Mouse (Mus musculus): ENCODE results near the gene Dscaml1. TPM values are rescaled to one million over a fixed set of nuclear protein-coding genes. Genes with fewer than 3 reads are reported as not detected.

Dscaml1 gene
- polyA plus RNA-seq, 1 experiment from 2014 or later = 1.1 TPM

DNA sequence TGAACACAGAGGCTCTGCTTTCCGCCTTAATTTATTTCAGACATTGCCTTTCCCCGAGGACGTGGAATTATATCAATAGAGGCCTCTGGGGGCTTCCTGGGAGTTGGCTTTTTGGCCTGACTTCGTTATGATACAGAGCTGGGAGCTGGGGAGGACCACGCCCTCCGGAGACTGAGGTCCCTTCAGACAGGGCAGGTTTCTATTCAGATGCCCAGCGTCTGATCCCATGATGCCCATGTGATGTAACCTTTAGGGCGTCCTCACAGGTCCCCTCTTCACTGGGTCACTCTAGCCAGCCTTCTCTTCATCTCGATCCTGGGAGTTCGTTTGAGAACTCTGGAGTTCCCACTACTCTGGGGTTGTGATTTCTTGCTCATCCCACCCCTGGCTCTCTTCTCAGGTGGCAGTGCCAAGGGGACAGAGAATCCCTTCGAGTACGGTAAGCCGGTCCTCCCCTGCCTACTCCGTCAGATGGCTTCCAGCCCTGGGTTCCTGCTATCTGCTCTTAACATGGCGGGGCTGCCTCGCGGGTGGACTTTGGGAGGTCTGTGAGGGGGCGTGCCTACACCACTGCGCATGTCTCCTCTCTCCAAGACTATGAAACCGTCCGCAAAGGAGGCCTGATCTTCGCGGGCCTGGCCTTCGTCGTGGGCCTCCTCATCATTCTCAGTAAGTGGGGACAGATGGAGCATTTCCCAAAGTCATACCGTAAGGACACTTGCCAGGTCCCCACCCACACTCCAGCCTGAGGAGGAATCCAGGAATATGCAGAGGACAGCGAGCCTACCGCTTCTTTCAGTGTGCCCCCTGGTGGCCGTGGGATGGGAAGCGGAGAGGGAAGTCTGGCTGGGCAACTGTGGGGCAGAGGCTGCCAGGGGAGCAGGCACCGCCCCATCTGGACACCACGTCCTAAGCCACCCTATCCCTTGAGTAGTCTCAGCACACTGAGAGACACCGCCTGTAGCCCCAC is 18.4 kb upstream of the Dscaml1 start:
- Histone ChIP-seq H3K27ac (ENCODE audit: low read depth, low read length) (no peak overlapping the region), H3K9ac (ENCODE audit: low read length) (peak overlapping the region; percentile 42), H3K4me2 (ENCODE audit: low read depth) (peak overlapping the region; percentile 40)

DNA sequence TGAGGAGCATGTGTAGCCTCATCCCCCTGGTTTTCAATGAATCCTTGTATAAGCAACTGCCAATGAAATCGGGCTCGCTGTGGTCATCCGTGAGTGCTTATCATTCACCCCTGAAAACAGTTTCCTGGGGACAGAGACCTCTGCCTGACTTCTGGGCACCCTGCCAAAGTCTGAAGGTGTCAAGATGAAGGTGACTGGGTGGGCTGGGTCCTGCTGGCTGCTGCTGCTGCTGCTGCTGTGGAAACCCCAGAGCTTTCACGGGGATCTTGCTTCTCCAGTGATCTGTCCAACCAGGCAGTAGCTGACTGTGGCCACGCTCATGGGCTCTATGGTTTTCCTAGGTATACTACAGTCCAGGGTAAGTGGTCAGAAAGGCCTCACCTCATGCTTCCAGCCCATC is 16.2 kb upstream of the Dscaml1 start:
- Histone ChIP-seq H3K9me3 (ENCODE audit: control insufficient read depth, low read length) (no peaks in the 10 kb centered on the region), H3K4me1 (ENCODE audit: control insufficient read depth, insufficient read depth, low read length) (no peaks in the 10 kb centered on the region), H3K36me3 (ENCODE audit: control insufficient read depth, insufficient read depth, low read length) (no peaks in the 10 kb centered on the region), H3K27me3 (ENCODE audit: control insufficient read depth, insufficient read depth, low read length) (no peaks in the 10 kb centered on the region), H3K4me2 (ENCODE audit: low read depth) (no peak overlapping the region), H3K9ac (ENCODE audit: low read length) (no peak overlapping the region), H3K27ac (ENCODE audit: low read depth, low read length) (no peak overlapping the region), H3K4me3 (ENCODE audit: low read depth, low read length) (no peak overlapping the region)
- ATAC-seq (ENCODE audit: insufficient read depth, low FRiP score, low TSS enrichment) = no peak
- WGBS = 84% methylated on average over 5 of the region's 5 CpGs
- no peak for DNase-seq (ENCODE audit: low spot score)

More for the DNA sequence above, 18.4 kb upstream of the Dscaml1 start:
- Histone ChIP-seq H3K4me1 (ENCODE audit: control insufficient read depth, insufficient read depth, low read length) (no peaks in the 10 kb centered on the region), H3K36me3 (ENCODE audit: control insufficient read depth, insufficient read depth, low read length) (no peaks in the 10 kb centered on the region), H3K9me3 (ENCODE audit: control insufficient read depth, low read length) (no peaks in the 10 kb centered on the region), H3K27me3 (ENCODE audit: control insufficient read depth, insufficient read depth, low read length) (no peaks in the 10 kb centered on the region), H3K4me3 (ENCODE audit: low read depth, low read length) (peak overlapping the region; percentile 20; the same call in 1 of the 2 replicates)
- ATAC-seq (ENCODE audit: insufficient read depth, low FRiP score, low TSS enrichment) (no peak), DNase-seq (ENCODE audit: low spot score) (peak; percentile 85)
- WGBS = 42% methylated on average over 33 of the region's 33 CpGs

- no peak overlapping the region for H3K4me2 ChIP-seq (ENCODE audit: low read depth)
- no peaks in the 10 kb centered on the region for H3K27me3 ChIP-seq (ENCODE audit: control insufficient read depth, insufficient read depth, low read length)
- no peak overlapping the region for H3K27ac ChIP-seq (ENCODE audit: low read depth, low read length)
- no peaks in the 10 kb centered on the region for H3K9me3 ChIP-seq (ENCODE audit: control insufficient read depth, low read length)
- 80% methylated on average over 2 of the region's 2 CpGs for WGBS
- no peaks in the 10 kb centered on the region for H3K4me1 ChIP-seq (ENCODE audit: control insufficient read depth, insufficient read depth, low read length)
- H3K36me3 ChIP-seq (ENCODE audit: control insufficient read depth, insufficient read depth, low read length) = no peaks in the 10 kb centered on the region
- no peak for ATAC-seq (ENCODE audit: insufficient read depth, low FRiP score, low TSS enrichment)
- H3K9ac ChIP-seq (ENCODE audit: low read length) = no peak overlapping the region
- H3K4me3 ChIP-seq (ENCODE audit: low read depth, low read length) = no peak overlapping the region
- no peak for DNase-seq (ENCODE audit: low spot score)
Observed at GRCm38 (mm10) chr9:45410614-45411013, 15.8 kb upstream of the Dscaml1 start.

DNA sequence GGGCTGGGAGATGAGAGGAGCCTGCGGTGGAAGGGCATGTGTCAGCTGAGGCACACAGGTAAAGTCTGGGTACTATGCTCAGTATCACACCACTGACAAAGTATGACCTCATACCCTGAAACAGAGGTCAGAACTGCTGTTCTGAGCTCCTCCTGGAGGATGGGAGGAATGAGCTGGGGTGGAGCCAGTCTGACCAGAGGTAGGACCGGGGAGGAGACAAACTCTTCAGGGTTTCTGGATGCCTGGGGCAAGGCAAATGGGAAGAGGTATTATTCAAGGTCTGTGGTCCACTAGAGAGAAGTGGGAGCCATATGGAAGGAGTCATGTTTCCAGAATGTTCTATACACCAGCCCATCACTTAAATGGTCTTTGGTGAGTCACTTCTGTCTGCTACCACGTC is 15.3 kb upstream of the Dscaml1 start:
- DNase-seq (ENCODE audit: low spot score) (no peak), ATAC-seq (ENCODE audit: insufficient read depth, low FRiP score, low TSS enrichment) (no peak)
- no peak overlapping the region for H3K4me3 ChIP-seq (ENCODE audit: low read depth, low read length)
- no peaks in the 10 kb centered on the region for H3K4me1 ChIP-seq (ENCODE audit: control insufficient read depth, insufficient read depth, low read length)
- no peak overlapping the region for H3K27ac ChIP-seq (ENCODE audit: low read depth, low read length)
- no peaks in the 10 kb centered on the region for H3K36me3 ChIP-seq (ENCODE audit: control insufficient read depth, insufficient read depth, low read length)
- 80% methylated on average over 3 of the region's 3 CpGs for WGBS
- no peaks in the 10 kb centered on the region for H3K27me3 ChIP-seq (ENCODE audit: control insufficient read depth, insufficient read depth, low read length)
- no peak overlapping the region for H3K9ac ChIP-seq (ENCODE audit: low read length)
- H3K9me3 ChIP-seq (ENCODE audit: control insufficient read depth, low read length) = no peaks in the 10 kb centered on the region
- H3K4me2 ChIP-seq (ENCODE audit: low read depth) = no peak overlapping the region

DNA sequence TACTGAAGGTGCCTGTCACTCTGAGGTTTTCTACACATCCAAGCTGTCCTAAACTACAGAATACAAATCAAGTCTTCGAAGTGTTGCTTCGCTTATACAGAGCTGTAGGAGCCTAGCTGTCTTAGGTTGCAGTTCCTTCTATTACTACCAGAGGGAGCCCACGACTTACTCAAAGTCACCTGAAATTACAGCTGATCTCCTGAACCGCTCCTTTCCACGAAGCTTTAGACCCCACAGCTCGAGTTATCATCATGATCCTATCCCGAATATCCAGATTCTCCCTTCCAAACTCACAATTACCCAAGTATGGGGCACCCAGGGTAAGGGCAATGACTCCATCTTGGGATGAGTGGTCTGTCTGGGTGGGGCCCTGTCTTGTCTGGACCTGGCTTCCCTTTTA is 14.6 kb upstream of the Dscaml1 start:
- H3K36me3 ChIP-seq (ENCODE audit: control insufficient read depth, insufficient read depth, low read length) = no peaks in the 10 kb centered on the region
- WGBS = 31% methylated on average over 7 of the region's 7 CpGs
- no peaks in the 10 kb centered on the region for H3K27me3 ChIP-seq (ENCODE audit: control insufficient read depth, insufficient read depth, low read length)
- H3K4me1 ChIP-seq (ENCODE audit: control insufficient read depth, insufficient read depth, low read length) = no peaks in the 10 kb centered on the region
- no peak overlapping the region for H3K4me2 ChIP-seq (ENCODE audit: low read depth)
- H3K4me3 ChIP-seq (ENCODE audit: low read depth, low read length) = no peak overlapping the region
- no peak overlapping the region for H3K9ac ChIP-seq (ENCODE audit: low read length)
- ATAC-seq (ENCODE audit: insufficient read depth, low FRiP score, low TSS enrichment) = no peak
- peak; percentile 40 for DNase-seq (ENCODE audit: low spot score)
- no peaks in the 10 kb centered on the region for H3K9me3 ChIP-seq (ENCODE audit: control insufficient read depth, low read length)
- H3K27ac ChIP-seq (ENCODE audit: low read depth, low read length) = no peak overlapping the region

DNA sequence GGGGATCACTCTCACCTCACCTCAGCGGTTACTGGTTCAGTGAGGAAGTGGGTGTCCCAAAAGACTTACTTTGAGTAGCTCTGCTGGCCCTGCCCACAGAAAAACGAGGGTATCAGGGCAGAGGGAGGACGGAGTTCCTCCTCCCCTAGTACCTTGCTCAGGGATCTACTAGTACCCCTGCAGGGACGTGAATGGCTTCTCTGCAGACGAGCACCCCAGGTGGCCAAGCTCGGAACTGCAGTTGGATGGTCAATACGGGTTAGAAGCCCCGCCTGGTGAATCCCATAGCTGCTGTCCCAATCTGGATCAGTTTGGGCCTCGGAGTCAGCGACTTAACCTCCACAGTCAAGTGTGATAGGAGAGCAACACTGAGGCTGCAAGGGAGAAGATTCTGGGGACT is 14.1 kb upstream of the Dscaml1 start:
- ATAC-seq (ENCODE audit: insufficient read depth, low FRiP score, low TSS enrichment) (no peak), DNase-seq (ENCODE audit: low spot score) (peak; percentile 91)
- Histone ChIP-seq H3K27me3 (ENCODE audit: control insufficient read depth, insufficient read depth, low read length) (no peaks in the 10 kb centered on the region), H3K9ac (ENCODE audit: low read length) (no peak overlapping the region), H3K36me3 (ENCODE audit: control insufficient read depth, insufficient read depth, low read length) (no peaks in the 10 kb centered on the region), H3K4me2 (ENCODE audit: low read depth) (no peak overlapping the region), H3K4me3 (ENCODE audit: low read depth, low read length) (no peak overlapping the region), H3K4me1 (ENCODE audit: control insufficient read depth, insufficient read depth, low read length) (no peaks in the 10 kb centered on the region), H3K9me3 (ENCODE audit: control insufficient read depth, low read length) (no peaks in the 10 kb centered on the region), H3K27ac (ENCODE audit: low read depth, low read length) (no peak overlapping the region)
- WGBS = 7% methylated on average over 10 of the region's 10 CpGs

GRCm38 (mm10) chr9:45412700-45413477 is 13.5 kb upstream of the Dscaml1 start:
- WGBS = 72% methylated on average over 4 of the region's 4 CpGs
- Histone ChIP-seq H3K27ac (ENCODE audit: low read depth, low read length) (no peak overlapping the region), H3K36me3 (ENCODE audit: control insufficient read depth, insufficient read depth, low read length) (no peaks in the 10 kb centered on the region), H3K4me3 (ENCODE audit: low read depth, low read length) (no peak overlapping the region), H3K9ac (ENCODE audit: low read length) (no peak overlapping the region), H3K9me3 (ENCODE audit: control insufficient read depth, low read length) (no peaks in the 10 kb centered on the region), H3K4me2 (ENCODE audit: low read depth) (no peak overlapping the region), H3K4me1 (ENCODE audit: control insufficient read depth, insufficient read depth, low read length) (no peaks in the 10 kb centered on the region), H3K27me3 (ENCODE audit: control insufficient read depth, insufficient read depth, low read length) (no peaks in the 10 kb centered on the region)
- no peak for ATAC-seq (ENCODE audit: insufficient read depth, low FRiP score, low TSS enrichment)
- DNase-seq (ENCODE audit: low spot score) = no peak

DNA sequence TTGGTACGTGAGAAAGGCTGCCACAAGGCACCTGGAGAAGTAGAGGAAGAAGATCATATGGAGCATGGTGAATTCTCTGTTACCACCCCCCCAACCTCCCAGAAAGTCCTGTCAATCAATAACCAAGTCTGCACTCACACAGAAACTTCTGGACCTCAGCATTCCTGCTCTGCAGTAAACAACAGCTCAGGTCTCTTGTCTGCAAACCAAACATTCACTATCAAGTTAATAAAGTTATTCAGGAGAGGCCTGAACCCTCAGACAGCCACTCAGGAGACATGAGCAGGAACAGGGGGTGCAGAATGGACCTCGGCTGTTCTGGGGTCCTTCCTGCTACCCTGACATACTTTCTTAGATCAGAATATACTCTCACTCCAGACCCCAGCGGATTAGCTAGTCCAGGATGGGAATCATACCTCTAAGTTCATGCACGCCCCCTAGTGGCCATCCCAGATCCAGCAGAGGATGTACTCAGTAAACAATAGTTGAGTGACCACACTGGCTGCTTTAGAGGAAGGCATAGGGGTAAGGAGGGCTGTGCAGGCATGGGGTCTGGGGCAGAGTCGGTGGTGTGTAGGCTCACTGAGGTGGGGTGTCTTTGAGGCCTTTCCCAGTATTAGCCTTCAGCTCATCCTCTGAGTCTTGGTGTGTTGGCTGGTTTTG is 12.8 kb upstream of the Dscaml1 start:
- DNase-seq (ENCODE audit: low spot score) (peak; percentile 38), ATAC-seq (ENCODE audit: insufficient read depth, low FRiP score, low TSS enrichment) (no peak)
- H3K4me1 ChIP-seq (ENCODE audit: control insufficient read depth, insufficient read depth, low read length) = no peaks in the 10 kb centered on the region
- no peak overlapping the region for H3K4me2 ChIP-seq (ENCODE audit: low read depth)
- H3K27ac ChIP-seq (ENCODE audit: low read depth, low read length) = no peak overlapping the region
- H3K27me3 ChIP-seq (ENCODE audit: control insufficient read depth, insufficient read depth, low read length) = no peaks in the 10 kb centered on the region
- no peaks in the 10 kb centered on the region for H3K9me3 ChIP-seq (ENCODE audit: control insufficient read depth, low read length)
- WGBS = 55% methylated on average over 5 of the region's 5 CpGs
- H3K9ac ChIP-seq (ENCODE audit: low read length) = no peak overlapping the region
- no peaks in the 10 kb centered on the region for H3K36me3 ChIP-seq (ENCODE audit: control insufficient read depth, insufficient read depth, low read length)
- H3K4me3 ChIP-seq (ENCODE audit: low read depth, low read length) = no peak overlapping the region

Measured in neural tube, embryonic 11.5 days (tissue).